Mouse (Mus musculus) natural killer cell, adult 2 months (primary cell): ENCODE results near the gene Vat1.
"Not testable (repeated sequence)": the region's sequence is repeated elsewhere in the genome, so short reads cannot be mapped to it uniquely, and the experiment has no call there.

Source experiments
- DNase-seq, 2 experiments: peaks; one replicate each; pipeline ENCODE4 v3.0.0; 2022; ENCODE audit warnings: low spot score in 2 of 2

Vat1 gene

DNA sequence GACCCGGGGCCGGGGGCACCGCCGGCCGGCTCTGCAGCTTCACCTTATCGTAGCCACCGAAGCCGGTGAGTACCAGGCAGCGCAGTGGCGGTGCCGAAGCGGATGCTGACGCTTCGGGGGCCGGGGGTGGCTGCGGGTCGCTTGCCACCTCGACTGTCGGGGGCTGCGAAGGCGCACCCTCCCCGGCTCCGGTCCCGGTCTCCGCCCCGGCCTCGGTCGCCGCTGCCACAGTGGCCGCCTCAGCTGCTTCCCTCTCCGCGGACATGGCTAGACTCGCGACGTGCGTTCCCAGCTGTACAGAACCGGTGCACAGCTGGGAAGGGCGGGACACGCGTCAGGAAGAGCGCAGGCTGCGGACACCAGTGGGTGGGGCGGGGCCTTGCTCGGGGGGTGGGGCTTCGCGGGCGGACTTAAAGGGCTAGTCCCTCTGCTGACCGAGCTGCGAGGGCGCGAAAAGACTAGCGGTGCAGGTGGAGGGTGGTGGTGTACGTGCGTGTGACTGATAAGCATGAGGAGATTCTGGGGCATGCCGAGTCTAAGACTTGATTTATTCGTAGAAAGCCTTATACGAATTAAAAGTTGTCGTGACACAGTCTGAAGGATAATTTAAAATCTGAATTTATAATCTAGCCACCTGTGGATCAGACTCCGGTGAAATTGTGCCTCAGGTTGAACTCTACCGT lies at the start of gene Vat1:
Gene Vat1, minus strand, starts transcription at position 362 of the 683 bp plus-strand sequence.
- DNase-seq = peak; percentile 43 to 55

DNA sequence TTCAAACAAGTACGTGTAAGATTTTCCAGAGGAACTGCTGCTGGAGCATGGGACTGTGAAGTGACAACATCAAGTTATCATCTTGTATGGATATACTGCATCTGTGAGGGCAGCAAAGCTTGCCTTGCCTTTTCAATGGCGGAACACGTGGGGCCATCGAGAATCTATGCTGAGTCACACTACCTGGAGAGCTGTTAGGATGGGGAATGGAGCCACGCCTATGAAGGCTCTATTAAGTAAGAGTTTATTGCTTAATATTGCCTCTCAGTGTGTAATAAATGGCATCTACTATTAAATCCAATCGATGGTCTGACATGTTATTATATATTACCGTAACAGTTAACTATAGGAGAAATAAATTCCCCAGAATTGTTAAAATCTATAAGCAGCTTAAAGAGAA lies 41.1 kb upstream of the Vat1 start:
- DNase-seq = no peak

DNA sequence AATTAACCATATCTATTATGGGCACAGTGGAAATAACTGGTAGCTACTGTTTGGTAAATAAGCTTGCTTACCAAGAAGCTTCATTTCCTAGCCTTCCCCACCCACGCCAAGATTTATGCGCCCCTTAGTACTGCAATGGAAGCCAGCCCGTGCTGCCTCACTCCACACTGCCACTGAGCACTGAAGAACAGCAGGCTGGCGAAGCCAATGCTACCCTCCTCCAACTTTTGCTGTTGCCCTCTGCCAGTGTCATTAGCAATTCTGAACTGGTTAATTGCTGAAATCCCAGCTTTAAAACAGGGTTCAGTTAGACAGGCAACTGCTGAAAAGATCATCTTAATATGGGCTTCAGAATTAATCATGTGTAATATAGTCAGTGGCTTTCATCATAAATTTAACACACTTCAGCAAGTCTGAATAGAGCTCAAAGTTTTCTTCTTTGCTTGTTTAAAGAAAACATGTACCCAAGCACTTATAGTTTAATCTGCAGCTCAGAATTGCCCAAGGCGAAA lies 40.3 kb upstream of the Vat1 start:
- no peak for DNase-seq

DNA sequence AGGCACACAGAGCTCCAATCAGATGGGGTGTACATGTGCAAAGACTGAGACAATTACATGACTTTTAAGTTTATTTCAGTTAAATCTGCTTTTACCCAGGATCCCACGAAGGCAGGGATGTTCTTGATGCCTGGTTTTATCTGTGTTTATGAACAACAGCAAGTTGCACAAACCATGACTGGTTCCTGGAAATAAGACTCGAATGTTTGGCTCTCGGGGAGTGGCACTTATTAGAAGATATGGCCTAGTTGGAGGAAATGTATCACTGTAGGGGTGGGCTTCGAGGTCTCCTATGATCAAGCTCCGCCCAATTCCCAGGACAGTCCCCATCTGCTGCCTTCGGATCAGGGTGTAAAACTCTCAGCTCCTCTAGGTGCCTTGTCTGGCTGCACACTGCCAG lies 20.1 kb upstream of the Vat1 start:
- no peak for DNase-seq

DNA sequence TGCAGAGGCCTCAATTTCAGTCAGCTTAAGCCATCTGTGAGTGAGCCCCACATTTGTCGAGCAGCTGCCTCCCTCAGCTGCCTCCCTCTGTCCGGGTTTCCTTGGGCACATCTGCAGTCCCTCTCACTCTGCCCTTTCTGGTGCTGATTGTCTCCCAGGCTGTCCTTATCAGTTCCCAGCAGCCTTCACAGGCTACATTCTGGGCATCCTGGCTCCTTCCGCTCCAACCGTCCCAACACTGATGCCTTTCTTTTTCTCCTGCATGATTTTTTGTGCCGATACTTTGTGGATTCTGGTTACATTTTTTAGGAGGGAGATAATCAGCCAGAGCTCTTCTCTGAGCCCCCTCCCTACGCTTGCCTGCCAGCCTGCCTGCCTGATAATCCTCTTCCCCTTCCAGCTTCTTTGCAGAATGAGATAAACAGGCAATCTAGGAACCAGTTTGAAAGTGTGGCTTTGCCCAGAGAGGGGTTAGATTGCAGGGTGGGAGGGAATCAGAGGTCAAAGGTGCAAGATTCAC lies 19.5 kb upstream of the Vat1 start:
- no peak for DNase-seq

DNA sequence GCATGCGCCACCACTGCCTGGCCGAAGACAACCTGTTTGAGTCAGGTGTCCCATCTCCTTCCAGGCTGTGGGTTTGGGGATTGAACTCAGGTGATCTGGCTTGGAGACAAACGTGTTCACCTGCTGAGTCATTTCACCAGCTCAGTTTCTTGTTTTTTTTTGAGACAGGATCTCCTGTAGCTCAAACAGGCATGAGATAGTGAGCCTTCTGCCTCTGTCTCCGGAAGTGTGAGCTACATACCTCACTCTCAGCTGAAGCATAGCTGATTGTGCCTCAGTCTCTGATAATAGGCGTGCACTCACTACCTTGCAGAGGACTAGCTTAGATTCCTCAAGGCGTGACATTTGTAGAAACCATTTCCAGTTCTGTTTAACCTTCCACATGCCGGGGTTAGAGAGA lies 18.8 kb upstream of the Vat1 start:
- no peak for DNase-seq

DNA sequence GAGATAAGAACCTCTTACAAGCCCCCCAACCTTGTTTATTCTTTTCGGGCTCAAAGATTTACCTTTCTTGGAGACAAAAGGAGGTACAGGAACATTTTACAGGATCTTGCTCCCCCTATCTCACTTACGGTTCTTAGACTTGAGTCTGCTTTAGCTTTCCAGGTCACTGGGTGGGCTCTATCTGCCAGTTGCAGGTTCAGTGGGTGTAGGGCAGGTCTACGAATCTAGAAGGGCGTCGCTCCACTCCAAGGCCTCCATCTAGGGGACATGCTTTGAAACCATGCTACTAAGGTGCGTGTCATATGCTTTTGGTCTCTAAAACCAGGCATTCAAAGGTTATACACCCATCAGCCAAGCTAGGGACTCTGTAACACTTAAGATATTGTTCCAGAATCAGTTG lies 18.2 kb upstream of the Vat1 start:
- DNase-seq = no peak

DNA sequence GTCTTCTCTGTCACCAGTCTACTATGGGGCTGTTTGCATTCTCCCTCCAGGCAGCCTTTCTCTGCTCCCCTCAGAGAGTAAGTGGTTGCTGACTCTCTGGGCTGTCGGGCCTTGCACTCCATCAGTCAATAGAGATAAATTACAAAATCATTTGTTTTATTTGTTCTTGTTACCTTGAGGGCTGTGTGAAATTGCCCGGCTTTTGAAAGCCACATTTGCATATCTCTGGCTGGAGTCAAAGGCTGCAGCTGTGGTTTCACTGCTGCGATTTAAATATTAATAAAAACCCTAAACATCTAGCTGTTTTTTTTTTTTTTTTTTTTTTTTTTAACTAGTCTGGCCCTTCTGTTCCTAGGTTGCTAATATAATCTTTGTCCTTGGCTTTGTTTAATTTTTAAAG lies 17.8 kb upstream of the Vat1 start:
- DNase-seq = no peak

DNA sequence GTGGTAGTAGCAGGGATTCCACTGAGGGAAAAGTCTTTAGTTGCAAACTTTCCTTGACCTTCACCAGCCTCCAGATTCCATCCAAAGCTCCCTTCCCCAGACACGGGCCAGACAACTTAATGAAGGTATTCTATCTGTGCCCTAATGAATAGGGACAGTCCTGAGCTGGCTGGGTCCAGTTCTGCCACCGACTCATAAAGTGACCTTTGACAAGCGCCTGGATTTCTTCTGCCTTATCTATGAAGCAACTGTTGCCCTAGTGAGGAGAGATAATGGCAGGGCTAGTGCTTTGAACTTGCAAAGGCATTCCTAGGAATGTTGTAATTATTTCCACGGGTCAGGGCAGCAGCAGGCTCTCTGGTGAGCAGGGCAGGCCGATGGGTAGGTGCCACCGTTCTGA lies 14.9 kb upstream of the Vat1 start:
- DNase-seq = no peak

DNA sequence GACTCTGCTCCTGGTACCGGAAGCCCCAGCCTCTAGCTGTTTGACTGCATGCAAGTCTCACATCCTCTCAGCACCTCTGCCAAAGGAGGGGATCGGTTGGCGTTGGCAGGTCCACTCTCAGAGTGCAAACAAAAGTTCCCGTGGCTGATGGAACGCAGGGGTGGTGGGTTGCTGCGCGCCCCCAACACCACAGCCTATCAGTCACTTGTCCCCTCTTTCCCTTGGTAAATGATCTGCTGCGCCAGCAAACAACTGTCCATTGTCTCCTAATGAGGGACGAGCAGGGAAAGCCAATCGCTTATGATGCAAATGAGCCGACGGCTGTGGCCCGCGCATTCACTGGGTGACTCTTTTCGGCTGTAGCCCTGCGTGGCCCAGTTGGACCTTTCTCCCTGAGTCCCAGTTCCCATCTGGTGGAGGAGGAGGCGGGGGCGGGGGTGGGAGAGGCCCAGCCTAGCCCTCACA lies 13.2 kb upstream of the Vat1 start:
- DNase-seq = no peak

DNA sequence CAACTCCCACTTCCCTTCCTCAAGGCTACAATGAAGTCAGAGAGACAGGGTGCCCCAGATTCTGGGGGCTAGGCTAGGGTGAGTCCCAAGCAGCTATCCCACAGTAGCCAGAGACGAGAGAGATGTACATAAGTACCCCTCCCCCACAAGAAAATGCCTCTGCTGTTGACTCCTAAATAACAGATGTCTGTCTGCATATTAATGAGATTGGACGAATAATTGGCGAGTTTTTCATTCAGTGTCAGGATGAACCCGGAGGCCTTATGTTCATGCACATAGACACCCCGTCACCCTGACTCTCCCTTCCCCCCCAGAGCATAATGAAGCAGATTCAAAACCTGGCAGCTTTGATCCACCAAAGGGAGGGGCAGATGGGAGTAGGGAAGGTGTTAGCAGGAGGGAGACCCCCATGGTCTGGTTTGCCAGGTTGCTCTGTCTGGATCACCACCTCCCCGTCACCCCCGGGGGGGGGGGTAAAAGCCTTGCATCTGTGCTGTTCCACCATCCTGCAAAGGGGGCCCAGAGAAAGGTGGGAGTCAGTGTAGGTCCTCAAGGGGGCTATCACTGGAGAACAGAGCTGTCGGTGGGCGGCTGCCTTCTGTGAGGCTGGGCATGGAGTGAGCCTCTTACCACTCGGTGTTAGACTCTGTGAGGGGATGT lies 11.7 kb upstream of the Vat1 start:
- no peak for DNase-seq

DNA sequence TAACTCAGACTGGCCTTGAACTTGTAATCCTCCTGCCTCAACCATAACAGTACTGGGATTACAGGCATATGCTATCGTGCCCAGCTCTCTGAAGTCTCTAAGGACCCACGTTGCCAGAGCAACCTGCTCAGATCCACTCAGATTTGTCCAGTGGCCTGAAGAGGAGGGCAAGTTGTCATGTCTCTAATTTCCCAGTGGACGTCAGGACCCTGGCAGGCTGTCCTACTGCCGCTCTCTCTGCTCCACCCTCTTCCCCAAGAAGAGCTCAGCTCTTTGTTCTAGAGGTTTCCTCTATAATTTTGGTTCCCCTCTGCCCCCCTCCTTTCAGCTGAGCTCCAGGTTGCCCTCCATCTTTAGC lies 11.1 kb upstream of the Vat1 start:
- no peak for DNase-seq

DNA sequence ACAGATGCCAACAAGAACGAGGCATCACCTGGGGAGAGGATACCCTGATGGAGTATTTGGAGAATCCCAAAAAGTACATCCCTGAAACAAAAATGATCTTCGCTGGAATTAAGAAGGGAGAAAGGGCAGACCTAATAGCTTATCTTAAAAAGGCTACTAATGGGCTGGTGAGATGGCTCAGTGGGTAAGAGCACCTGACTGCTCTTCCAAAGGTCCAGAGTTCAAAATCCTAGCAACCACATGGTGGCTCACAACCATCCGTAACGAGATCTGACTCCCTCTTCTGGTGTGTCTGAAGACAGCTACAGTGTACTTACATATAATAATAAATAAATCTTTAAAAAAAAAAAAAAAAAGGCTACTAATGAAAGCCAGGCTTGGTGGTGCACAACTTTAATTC lies 10.3 kb upstream of the Vat1 start:
- DNase-seq = not testable (repeated sequence)

DNA sequence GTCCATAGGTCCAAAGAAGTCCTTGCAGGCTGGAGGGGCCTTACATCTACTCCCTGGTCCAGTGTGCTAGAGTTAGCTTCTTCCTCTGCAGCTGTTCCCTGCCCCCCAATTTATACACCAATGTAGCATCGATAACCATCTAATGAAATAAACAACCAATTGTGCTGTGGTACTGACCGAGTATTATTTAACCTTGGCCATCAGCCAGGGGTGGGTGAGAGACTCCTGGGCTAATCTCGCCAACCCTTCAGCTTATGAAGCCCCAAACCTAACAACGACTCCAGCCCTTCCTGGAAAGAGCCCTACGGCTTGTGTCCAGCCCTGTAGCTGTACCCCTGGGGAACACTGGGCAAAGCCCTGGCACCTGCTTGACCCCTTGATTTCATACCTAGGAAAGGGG lies 8.3 kb upstream of the Vat1 start:
- DNase-seq = no peak

DNA sequence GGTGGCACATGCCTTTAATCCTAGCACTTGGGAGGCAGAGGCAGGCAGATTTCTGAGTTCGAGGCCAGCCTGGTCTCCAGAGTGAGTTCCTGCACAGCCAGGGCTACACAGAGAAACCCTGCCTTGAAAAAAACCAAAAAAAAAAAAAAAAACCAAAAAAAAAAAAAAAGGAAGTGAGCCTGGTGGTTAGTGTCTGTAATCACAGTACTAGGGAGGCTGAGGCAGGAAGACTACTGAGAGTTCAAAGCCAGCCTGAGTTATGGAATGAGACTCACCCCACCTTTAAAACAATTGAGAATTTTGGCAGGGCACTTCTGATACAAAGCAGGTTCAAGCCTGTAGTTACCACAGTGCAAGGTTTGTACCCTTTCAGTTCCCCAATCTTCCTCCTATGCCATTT lies 7.7 kb upstream of the Vat1 start:
- not testable (repeated sequence) for DNase-seq

DNA sequence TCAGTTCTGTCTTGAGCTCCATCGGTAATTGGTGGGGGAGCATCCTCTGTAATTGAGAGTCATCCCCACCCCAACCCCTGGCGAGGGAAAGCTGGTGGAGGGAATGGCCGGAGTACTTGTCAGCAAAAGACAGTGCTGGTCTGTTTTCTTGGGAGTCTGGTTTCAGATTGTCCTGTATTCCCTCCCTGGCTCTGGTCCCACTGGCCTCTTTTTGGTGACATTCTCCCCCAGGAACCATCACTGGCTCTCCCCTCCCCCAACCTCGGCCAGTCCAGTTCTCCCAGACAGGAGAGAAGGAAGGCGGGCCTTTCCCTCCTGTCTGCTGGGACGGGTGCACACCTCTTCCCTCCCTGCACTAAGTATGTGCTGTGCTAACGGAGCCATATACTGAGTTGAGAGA lies 6.3 kb upstream of the Vat1 start:
- no peak for DNase-seq

DNA sequence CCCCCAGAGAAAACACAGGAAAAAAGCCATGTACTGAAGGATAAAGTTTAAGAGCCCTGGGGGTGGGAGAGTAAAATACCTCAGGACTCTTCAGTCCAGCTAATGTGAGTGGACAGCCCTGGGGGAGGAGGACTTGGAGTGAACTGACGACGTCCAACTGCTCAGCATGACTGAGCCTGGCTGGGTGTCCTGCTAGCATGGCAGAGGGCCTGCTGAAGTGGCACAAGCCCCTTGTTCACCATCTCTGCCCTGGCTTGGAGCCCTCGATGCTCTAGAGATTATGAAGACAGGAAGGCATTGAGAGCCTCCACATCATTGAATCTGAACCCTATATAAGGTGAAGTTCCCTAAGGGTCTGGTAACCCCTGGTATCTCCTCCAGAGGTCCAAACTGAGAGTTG lies 5.9 kb upstream of the Vat1 start:
- no peak for DNase-seq

DNA sequence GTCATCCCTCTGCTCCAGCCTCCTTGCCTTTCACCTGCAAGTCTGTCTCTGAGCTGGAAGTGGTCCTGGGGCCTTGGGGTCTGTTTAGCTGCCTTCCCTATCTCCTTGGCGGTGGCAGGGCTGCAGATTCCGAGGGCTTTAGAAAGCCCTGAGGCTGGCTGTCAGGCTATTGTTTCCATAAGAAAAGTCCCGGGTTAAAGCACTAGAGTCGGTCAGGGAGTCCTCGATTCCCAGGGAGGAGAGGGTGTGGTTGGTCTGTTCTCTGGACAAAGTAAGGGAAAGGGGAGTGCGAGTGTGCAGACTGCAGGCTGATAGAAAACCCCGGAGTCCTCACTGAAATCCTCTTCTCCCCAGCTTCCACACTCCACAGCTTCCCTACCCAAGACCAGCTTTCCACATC lies 4.2 kb upstream of the Vat1 start:
- DNase-seq = no peak

DNA sequence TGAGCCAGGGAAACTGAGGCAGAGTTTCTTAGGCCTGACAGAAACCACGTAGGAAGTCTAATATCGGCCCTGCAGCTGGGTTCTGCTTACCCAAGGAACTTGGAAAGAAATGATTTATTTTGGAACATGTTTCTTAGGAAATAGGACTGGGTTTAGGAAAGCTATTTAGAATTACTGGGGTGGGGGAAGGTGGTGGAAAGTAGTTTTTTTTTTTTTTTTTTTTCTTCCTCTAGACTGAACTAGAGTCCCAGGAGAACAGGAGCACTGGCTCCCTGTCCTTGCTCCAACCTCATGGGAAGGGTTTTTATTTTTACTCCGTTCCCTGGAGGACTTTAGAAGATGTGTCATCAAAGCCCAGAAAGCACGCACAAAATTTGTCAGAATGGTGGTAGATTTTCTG lies 3.1 kb upstream of the Vat1 start:
- DNase-seq = no peak

DNA sequence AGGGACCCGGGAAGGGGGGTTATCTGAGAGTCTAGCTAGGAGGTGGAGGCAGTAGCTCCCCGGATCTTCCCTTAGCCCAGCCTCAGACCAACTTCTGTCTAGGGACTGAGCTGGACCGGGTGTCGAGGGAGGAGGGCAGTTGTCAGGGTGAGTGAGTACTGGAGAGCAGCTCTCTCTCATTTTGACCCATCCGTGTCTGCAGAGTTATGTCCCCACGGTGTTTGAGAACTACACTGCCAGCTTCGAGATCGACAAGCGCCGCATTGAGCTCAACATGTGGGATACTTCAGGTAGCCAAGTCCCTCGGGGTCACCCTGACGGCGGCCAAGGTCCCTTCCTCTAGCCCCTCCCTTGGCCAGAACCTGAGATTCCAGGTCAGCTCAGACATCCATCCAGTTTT lies 2.7 kb upstream of the Vat1 start:
- no peak for DNase-seq

DNA sequence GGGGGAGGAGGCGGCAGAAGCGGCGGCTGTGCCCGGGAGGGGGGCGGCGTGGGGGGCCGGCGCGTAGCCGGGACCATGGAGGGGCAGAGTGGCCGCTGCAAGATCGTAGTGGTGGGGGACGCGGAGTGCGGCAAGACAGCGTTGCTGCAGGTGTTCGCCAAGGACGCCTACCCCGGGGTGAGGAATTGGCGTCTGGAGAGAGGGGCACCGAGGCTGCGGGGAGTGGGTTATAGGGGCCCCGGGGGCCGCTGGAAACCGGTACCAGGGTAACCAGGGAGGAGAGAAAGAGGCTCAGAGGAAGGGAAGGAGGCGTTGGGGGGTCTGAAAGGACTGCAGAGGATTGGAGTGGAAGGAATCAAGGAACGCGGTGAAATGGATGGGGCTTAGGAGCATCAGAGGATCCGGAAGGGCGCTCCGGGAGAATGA lies 2.2 kb upstream of the Vat1 start:
- no peak for DNase-seq

DNA sequence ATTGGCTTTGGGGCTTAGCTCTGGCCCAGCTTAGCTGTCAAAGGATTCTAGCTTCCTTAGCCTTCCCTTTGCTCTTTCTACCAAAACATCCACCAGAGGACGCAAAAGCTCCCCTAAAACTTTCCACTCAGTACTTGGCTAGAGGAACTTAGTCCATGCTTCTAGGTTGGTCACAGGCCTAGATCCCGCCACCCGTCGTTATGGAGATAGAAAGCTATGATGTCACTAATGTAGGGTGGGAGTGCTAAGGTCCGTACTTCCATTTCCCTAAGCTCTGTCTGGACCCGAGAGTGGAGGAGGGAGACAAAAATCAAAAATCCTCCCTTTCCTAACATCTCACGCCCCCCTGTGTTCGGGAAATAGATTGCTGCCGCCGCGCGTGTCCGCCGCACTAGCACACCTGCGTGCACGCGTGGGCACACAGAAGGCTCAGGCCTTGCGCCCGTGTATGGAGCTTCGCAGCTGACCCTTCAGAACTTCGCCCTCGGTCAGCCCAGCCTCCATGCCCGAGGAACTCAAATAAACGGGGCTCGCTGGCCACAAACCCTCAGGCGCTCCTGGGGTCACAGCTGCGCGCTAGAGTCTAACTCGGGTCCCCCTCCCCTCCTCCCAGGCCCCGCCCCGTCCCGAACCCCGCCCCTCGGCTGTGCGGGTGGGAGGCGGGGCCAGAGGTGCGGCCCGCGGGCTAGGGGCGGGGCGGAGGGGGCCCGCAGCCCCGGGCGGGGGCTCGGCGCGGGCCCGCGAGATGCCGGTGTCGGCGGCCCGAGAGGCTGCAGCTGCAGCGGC lies 1.6 kb upstream of the Vat1 start:
- DNase-seq = peak in 1 of 2 experiments; percentile 49

DNA sequence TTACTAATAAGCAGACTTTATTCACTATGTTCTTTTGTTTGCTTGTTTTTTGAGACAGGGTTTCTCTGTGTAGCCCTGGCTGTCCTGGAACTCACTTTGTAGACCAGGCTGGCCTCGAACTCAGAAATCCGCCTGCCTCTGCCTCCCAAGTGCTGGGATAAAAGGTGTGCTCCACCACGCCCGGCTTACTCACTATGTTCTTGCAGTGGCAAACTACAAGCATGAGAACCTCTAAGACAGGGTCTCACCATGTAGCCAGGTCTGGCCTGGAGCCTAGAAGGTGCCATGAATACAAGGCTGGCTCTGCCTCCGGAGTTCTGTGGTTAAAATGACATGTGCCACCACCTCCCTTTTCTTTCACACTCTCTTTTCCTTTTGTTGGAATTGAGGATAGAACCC lies 521 bp upstream of the Vat1 start:
- not testable (repeated sequence) for DNase-seq
